Comparison of ENCODE assay signal across 8 mouse cellular contexts in genomic region chrX:36989234-36989751, GRCm38 (mm10). TPM values are rescaled to one million over a fixed set of nuclear protein-coding genes. Genes with fewer than 3 reads are reported as not detected.
DNase-seq lines count a peak whose midpoint lies in the region; ATAC-seq lines count a peak whose summit lies in the region.

No protein-coding gene starts in this region.

- H3K4me3 ChIP-seq in hindbrain, embryonic 11.5 days (ENCODE audit: low read depth, low read length) = peak overlapping the region; percentile 57

- H3K9me3 ChIP-seq in hindbrain, embryonic 11.5 days (ENCODE audit: control insufficient read depth, low read length) = no peaks in the 10 kb centered on the region

- DNase-seq in NIH3T3 (ENCODE audit: low read depth) = peak; percentile 71
- peak; percentile 61 to 68 for DNase-seq in cerebellum, adult 18-20 months
- peak; percentile 60 for DNase-seq in hindbrain, embryonic 11.5 days (ENCODE audit: low spot score)
- DNase-seq in layer of hippocampus, postnatal 36 days = peak; percentile 36 to 40
- DNase-seq in lung, postnatal 4 days = peak; percentile 76 to 87
- DNase-seq in retina, postnatal 1 day = peak; percentile 86
- peak; percentile 34 for DNase-seq in urinary bladder, adult 2 months (ENCODE audit: low spot score)

- peak overlapping the region; percentile 76 for H3K27ac ChIP-seq in hindbrain, embryonic 11.5 days (ENCODE audit: low read depth, low read length)

- 15% methylated on average over 19 of the region's 29 CpGs for WGBS in hindbrain, embryonic 11.5 days

- no peaks in the 10 kb centered on the region for H3K27me3 ChIP-seq in hindbrain, embryonic 11.5 days (ENCODE audit: control insufficient read depth, insufficient read depth, low read length)

- ATAC-seq in frontal cortex, adult (ENCODE audit: low TSS enrichment) = peak; percentile 81
- ATAC-seq in hindbrain, embryonic 11.5 days (ENCODE audit: low FRiP score) = peak; percentile 90

- no peaks in the 10 kb centered on the region for H3K36me3 ChIP-seq in hindbrain, embryonic 11.5 days (ENCODE audit: control insufficient read depth, insufficient read depth, low read length)

- no peaks in the 10 kb centered on the region for H3K4me1 ChIP-seq in hindbrain, embryonic 11.5 days (replicated peaks; ENCODE audit: control insufficient read depth, insufficient read depth, low read length)

- H3K9ac ChIP-seq in hindbrain, embryonic 11.5 days (ENCODE audit: low read depth, low read length) = peak overlapping the region; percentile 66

- peak overlapping the region; percentile 56 for H3K4me2 ChIP-seq in hindbrain, embryonic 11.5 days (replicated peaks; ENCODE audit: low read depth, low read length)

RNA-seq across cellular contexts. Expression of gene Sept6, which starts 2.3 kb away (rescaled TPM):
- polyA plus RNA-seq in hindbrain, embryonic 11.5 days (2014; fragmentation: Nextera tagmentation; extraction: Ambion mirVana) = 57.5 and 62.8 TPM in 2 replicates
- total RNA-seq in layer of hippocampus, postnatal 36 days (2021) = 10 to 100 TPM; 47.4 to 49.1 TPM
- 11.7 and 14.7 TPM in 2 replicates for polyA plus RNA-seq in urinary bladder, adult 2 months (2012; rRNA removed)

RNA-seq across cellular contexts. Expression of gene Sowahd, which starts 59.4 kb away (rescaled TPM):
- not detected in 2 replicates for polyA plus RNA-seq in hindbrain, embryonic 11.5 days (2014; fragmentation: Nextera tagmentation; extraction: Ambion mirVana)
- not detected for total RNA-seq in layer of hippocampus, postnatal 36 days (2021)
- polyA plus RNA-seq in urinary bladder, adult 2 months (2012; rRNA removed) = not detected in 2 replicates

Comparison
In these comparisons a context has a peak if more than half of its experiments do, and no peak if none do; other contexts are left out.
1. Peak in every context shown above with its lines: DNase-seq, ATAC-seq, H3K4me3 ChIP-seq and H3K27ac ChIP-seq.
2. DNase-seq: peak in every context shown above with its lines; median percentile 86 in retina, postnatal 1 day; 82 in lung, postnatal 4 days; 71 in NIH3T3; 64 in cerebellum, adult 18-20 months; 60 in hindbrain, embryonic 11.5 days; 38 in layer of hippocampus, postnatal 36 days; 34 in urinary bladder, adult 2 months.